Mouse (Mus musculus): ENCODE data around the gene 2310050C09Rik. TPM values are rescaled to one million over a fixed set of nuclear protein-coding genes. Genes with fewer than 3 reads are reported as not detected.

2310050C09Rik gene
- not detected for polyA plus RNA-seq (2014; fragmentation: Illumina TruSeq; extraction: RNeasy Lipid Tissue Mini Kit (QIAGEN cat#74804); ENCODE audit: low read depth, low replicate concordance)

GRCm38 (mm10) chr3:92870116-92870515, at the start of gene 2310050C09Rik:
2310050C09Rik (minus strand) TSS chr3:92870216.

GRCm38 (mm10) chr3:92851186-92851585, 18.8 kb downstream of the 2310050C09Rik start, which contains the start of gene Lce1l:
Lce1l (minus strand) TSS chr3:92851286.

GRCm38 (mm10) chr3:92827108-92827507, 42.9 kb downstream of the 2310050C09Rik start, which contains the start of gene Kprp:
Kprp (minus strand) TSS chr3:92827247.

Other genes with a start within 250 kb of the 2310050C09Rik start
- not detected for gene Lce6a, start 248.6 kb downstream of the 2310050C09Rik start, polyA plus RNA-seq (2014; fragmentation: Illumina TruSeq; extraction: RNeasy Lipid Tissue Mini Kit (QIAGEN cat#74804); ENCODE audit: low read depth, low replicate concordance)
- not detected for gene Lce1a1, start 221.9 kb downstream of the 2310050C09Rik start, polyA plus RNA-seq (2014; fragmentation: Illumina TruSeq; extraction: RNeasy Lipid Tissue Mini Kit (QIAGEN cat#74804); ENCODE audit: low read depth, low replicate concordance)
- not detected for gene Lce1b, start 213.3 kb downstream of the 2310050C09Rik start, polyA plus RNA-seq (2014; fragmentation: Illumina TruSeq; extraction: RNeasy Lipid Tissue Mini Kit (QIAGEN cat#74804); ENCODE audit: low read depth, low replicate concordance)
- not detected for gene Lce1a2, start 199.9 kb downstream of the 2310050C09Rik start, polyA plus RNA-seq (2014; fragmentation: Illumina TruSeq; extraction: RNeasy Lipid Tissue Mini Kit (QIAGEN cat#74804); ENCODE audit: low read depth, low replicate concordance)
- gene Lce1c, start 191.0 kb downstream of the 2310050C09Rik start, polyA plus RNA-seq (2014; fragmentation: Illumina TruSeq; extraction: RNeasy Lipid Tissue Mini Kit (QIAGEN cat#74804); ENCODE audit: low read depth, low replicate concordance), result not detected
- not detected for gene Lce1d, start 183.0 kb downstream of the 2310050C09Rik start, polyA plus RNA-seq (2014; fragmentation: Illumina TruSeq; extraction: RNeasy Lipid Tissue Mini Kit (QIAGEN cat#74804); ENCODE audit: low read depth, low replicate concordance)
- gene Lce1e, start 161.1 kb downstream of the 2310050C09Rik start, polyA plus RNA-seq (2014; fragmentation: Illumina TruSeq; extraction: RNeasy Lipid Tissue Mini Kit (QIAGEN cat#74804); ENCODE audit: low read depth, low replicate concordance), result not detected
- gene Lce1f, start 149.9 kb downstream of the 2310050C09Rik start, polyA plus RNA-seq (2014; fragmentation: Illumina TruSeq; extraction: RNeasy Lipid Tissue Mini Kit (QIAGEN cat#74804); ENCODE audit: low read depth, low replicate concordance), result not detected
- not detected for gene Gm38119, start 131.1 kb downstream of the 2310050C09Rik start, polyA plus RNA-seq (2014; fragmentation: Illumina TruSeq; extraction: RNeasy Lipid Tissue Mini Kit (QIAGEN cat#74804); ENCODE audit: low read depth, low replicate concordance)
- not detected for gene Lce1g, start 117.9 kb downstream of the 2310050C09Rik start, polyA plus RNA-seq (2014; fragmentation: Illumina TruSeq; extraction: RNeasy Lipid Tissue Mini Kit (QIAGEN cat#74804); ENCODE audit: low read depth, low replicate concordance)
- gene Lce1h, start 105.2 kb downstream of the 2310050C09Rik start, polyA plus RNA-seq (2014; fragmentation: Illumina TruSeq; extraction: RNeasy Lipid Tissue Mini Kit (QIAGEN cat#74804); ENCODE audit: low read depth, low replicate concordance), result not detected
- not detected for gene Lce1i, start 91.3 kb downstream of the 2310050C09Rik start, polyA plus RNA-seq (2014; fragmentation: Illumina TruSeq; extraction: RNeasy Lipid Tissue Mini Kit (QIAGEN cat#74804); ENCODE audit: low read depth, low replicate concordance)
- not detected for gene Lce1j, start 79.7 kb downstream of the 2310050C09Rik start, polyA plus RNA-seq (2014; fragmentation: Illumina TruSeq; extraction: RNeasy Lipid Tissue Mini Kit (QIAGEN cat#74804); ENCODE audit: low read depth, low replicate concordance)
- gene Lce1k, start 62.3 kb downstream of the 2310050C09Rik start, polyA plus RNA-seq (2014; fragmentation: Illumina TruSeq; extraction: RNeasy Lipid Tissue Mini Kit (QIAGEN cat#74804); ENCODE audit: low read depth, low replicate concordance), result not detected
- gene Kprp, start 43.0 kb downstream of the 2310050C09Rik start, polyA plus RNA-seq (2014; fragmentation: Illumina TruSeq; extraction: RNeasy Lipid Tissue Mini Kit (QIAGEN cat#74804); ENCODE audit: low read depth, low replicate concordance), result not detected
- not detected for gene Lce1l, start 18.9 kb downstream of the 2310050C09Rik start, polyA plus RNA-seq (2014; fragmentation: Illumina TruSeq; extraction: RNeasy Lipid Tissue Mini Kit (QIAGEN cat#74804); ENCODE audit: low read depth, low replicate concordance)
- not detected for gene Lce3a, start 56.0 kb upstream of the 2310050C09Rik start, polyA plus RNA-seq (2014; fragmentation: Illumina TruSeq; extraction: RNeasy Lipid Tissue Mini Kit (QIAGEN cat#74804); ENCODE audit: low read depth, low replicate concordance)
- gene Lce3b, start 62.8 kb upstream of the 2310050C09Rik start, polyA plus RNA-seq (2014; fragmentation: Illumina TruSeq; extraction: RNeasy Lipid Tissue Mini Kit (QIAGEN cat#74804); ENCODE audit: low read depth, low replicate concordance), result not detected
- not detected for gene Lce3c, start 74.3 kb upstream of the 2310050C09Rik start, polyA plus RNA-seq (2014; fragmentation: Illumina TruSeq; extraction: RNeasy Lipid Tissue Mini Kit (QIAGEN cat#74804); ENCODE audit: low read depth, low replicate concordance)
- not detected for gene Lce3d, start 87.2 kb upstream of the 2310050C09Rik start, polyA plus RNA-seq (2014; fragmentation: Illumina TruSeq; extraction: RNeasy Lipid Tissue Mini Kit (QIAGEN cat#74804); ENCODE audit: low read depth, low replicate concordance)
- gene Lce3e, start 96.8 kb upstream of the 2310050C09Rik start, polyA plus RNA-seq (2014; fragmentation: Illumina TruSeq; extraction: RNeasy Lipid Tissue Mini Kit (QIAGEN cat#74804); ENCODE audit: low read depth, low replicate concordance), result not detected
- not detected for gene Lce3f, start 122.0 kb upstream of the 2310050C09Rik start, polyA plus RNA-seq (2014; fragmentation: Illumina TruSeq; extraction: RNeasy Lipid Tissue Mini Kit (QIAGEN cat#74804); ENCODE audit: low read depth, low replicate concordance)
- gene Crct1, start 145.5 kb upstream of the 2310050C09Rik start, polyA plus RNA-seq (2014; fragmentation: Illumina TruSeq; extraction: RNeasy Lipid Tissue Mini Kit (QIAGEN cat#74804); ENCODE audit: low read depth, low replicate concordance), result not detected
- gene Lce1m, start 148.8 kb upstream of the 2310050C09Rik start, polyA plus RNA-seq (2014; fragmentation: Illumina TruSeq; extraction: RNeasy Lipid Tissue Mini Kit (QIAGEN cat#74804); ENCODE audit: low read depth, low replicate concordance), result not detected
- gene Gm4858, start 198.6 kb upstream of the 2310050C09Rik start, polyA plus RNA-seq (2014; fragmentation: Illumina TruSeq; extraction: RNeasy Lipid Tissue Mini Kit (QIAGEN cat#74804); ENCODE audit: low read depth, low replicate concordance), result not detected